Mouse (Mus musculus): Measurements from ENCODE around the gene Pwwp2a. TPM values are rescaled to one million over a fixed set of nuclear protein-coding genes. Genes with fewer than 3 reads are reported as not detected.
A peak's percentile ranks its signal among the peaks of the same experiment; 100 is the strongest.

The Pwwp2a gene
- polyA plus RNA-seq, 1 experiment from 2014 or later: 29.1 TPM

GRCm38 (mm10) chr11:43667038-43667745 lies 14.6 kb upstream of the Pwwp2a start:
- Histone ChIP-seq H3K4me1 (0 out of 2 replicates have a peak, but pooled peaks cover 5% of the 10 kb centered on the region), H3K36me3 (no peaks in the 10 kb centered on the region), H3K4me2 (no peak overlapping the region), H3K27ac (no peak overlapping the region), H3K27me3 (no peaks in the 10 kb centered on the region), H3K9me3 (replicated peaks) (no peaks in the 10 kb centered on the region), H3K9ac (no peak overlapping the region), H3K4me3 (replicated peaks) (no peak overlapping the region)
- 73% methylated on average over 19 of the region's 19 CpGs for WGBS
- ATAC-seq (replicated peaks; ENCODE audit: low FRiP score): no peak; the same call in 1 of the 2 replicates

DNA sequence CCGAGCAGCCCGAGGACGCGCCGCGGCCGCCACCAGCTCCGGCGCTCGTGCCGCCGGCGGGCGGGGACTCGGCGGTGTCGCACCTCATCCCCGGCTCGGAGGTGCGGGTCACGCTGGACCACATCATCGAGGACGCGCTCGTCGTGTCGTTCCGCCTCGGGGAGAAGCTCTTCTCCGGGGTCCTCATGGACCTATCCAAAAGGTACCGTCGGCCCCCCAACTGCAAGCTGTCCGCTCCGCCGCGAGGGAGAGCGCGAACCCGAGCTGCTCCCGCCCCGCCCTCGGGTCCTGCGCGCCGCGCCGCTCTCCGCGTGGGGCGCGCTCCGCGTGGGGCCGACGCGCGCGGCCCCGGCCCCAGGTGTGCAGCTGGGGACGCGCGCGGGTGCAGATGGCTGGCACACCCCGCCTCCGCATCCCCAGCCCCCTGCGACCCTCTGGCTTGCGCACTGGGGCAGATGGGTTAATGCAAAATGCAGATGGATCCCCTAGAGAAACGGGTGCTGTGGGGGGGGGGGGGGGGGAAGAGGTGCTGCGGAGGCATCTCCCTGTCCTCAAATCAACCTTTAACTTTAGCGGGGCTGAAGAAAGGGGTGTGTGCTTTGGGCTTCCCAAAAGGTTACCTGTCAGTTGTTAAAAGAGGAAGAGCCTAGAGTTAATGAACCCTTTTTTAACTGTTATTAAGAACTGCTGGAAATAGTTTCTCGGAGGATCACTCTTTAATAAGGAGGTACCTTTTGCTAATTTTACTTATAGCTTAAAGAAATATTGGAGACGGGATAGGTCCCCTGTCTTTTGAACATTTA lies 818 bp downstream of the Pwwp2a start:
- ATAC-seq (replicated peaks; ENCODE audit: low FRiP score): peak; percentile 57
- H3K4me2 ChIP-seq: peak overlapping the region; percentile 74

GRCm38 (mm10) chr11:43688850-43689249 lies 7.1 kb downstream of the Pwwp2a start:
- Histone ChIP-seq H3K4me2 (no peak overlapping the region), H3K27me3 (no peaks in the 10 kb centered on the region), H3K4me1 (no peaks in the 10 kb centered on the region; the same call in 1 of the 2 replicates), H3K36me3 (peaks cover 81% of the 10 kb centered on the region), H3K9ac (no peak overlapping the region), H3K4me3 (replicated peaks) (no peak overlapping the region), H3K27ac (no peak overlapping the region), H3K9me3 (replicated peaks) (no peaks in the 10 kb centered on the region)
- ATAC-seq (replicated peaks; ENCODE audit: low FRiP score): no peak
- WGBS: 98% methylated on average over 1 of the region's 1 CpGs

More for the DNA sequence above, 818 bp downstream of the Pwwp2a start:
- H3K36me3 ChIP-seq: peaks cover 22% of the 10 kb centered on the region
- H3K4me1 ChIP-seq: peaks cover 14% of the 10 kb centered on the region
- WGBS: under 1% methylated on average over 71 of the region's 72 CpGs
- H3K27ac ChIP-seq: peak overlapping the region; percentile 93
- peak overlapping the region; percentile 92 for H3K4me3 ChIP-seq (replicated peaks)
- no peaks in the 10 kb centered on the region for H3K9me3 ChIP-seq (replicated peaks)
- H3K9ac ChIP-seq: peak overlapping the region; percentile 92
- H3K27me3 ChIP-seq: no peaks in the 10 kb centered on the region

DNA sequence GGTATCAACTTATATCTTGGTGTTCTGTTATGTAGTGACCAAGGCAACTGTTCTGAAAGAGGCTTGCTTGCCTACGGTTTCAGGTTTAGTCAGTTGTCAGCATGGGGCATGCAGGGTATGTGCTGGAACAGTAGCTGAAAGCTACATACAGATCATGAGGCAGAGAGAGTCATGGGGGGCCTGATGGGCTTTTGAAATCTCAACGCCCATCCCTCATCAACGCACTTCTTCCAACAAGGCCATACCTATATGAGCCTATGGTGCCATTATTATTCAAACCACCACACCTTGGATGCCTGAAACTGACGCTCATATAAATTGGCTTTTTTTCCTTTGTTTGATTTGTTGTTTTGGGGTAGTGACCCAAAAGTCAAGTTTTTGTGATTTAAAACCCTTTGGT lies 14.8 kb downstream of the Pwwp2a start:
- Histone ChIP-seq H3K9ac (no peak overlapping the region), H3K4me2 (no peak overlapping the region), H3K4me3 (replicated peaks) (no peak overlapping the region), H3K4me1 (peaks cover 7% of the 10 kb centered on the region), H3K27me3 (no peaks in the 10 kb centered on the region), H3K36me3 (peaks cover 73% of the 10 kb centered on the region), H3K27ac (no peak overlapping the region), H3K9me3 (replicated peaks) (no peaks in the 10 kb centered on the region)
- 90% methylated on average over 4 of the region's 4 CpGs for WGBS
- ATAC-seq (replicated peaks; ENCODE audit: low FRiP score): no peak

GRCm38 (mm10) chr11:43698621-43699020 lies 16.8 kb downstream of the Pwwp2a start:
- Histone ChIP-seq H3K27me3 (no peaks in the 10 kb centered on the region), H3K9ac (no peak overlapping the region), H3K36me3 (peaks cover 59% of the 10 kb centered on the region), H3K4me1 (peaks cover 7% of the 10 kb centered on the region), H3K9me3 (replicated peaks) (no peaks in the 10 kb centered on the region), H3K4me2 (no peak overlapping the region), H3K27ac (no peak overlapping the region), H3K4me3 (replicated peaks) (no peak overlapping the region)
- ATAC-seq (replicated peaks; ENCODE audit: low FRiP score): no peak
- WGBS: 52% methylated on average over 5 of the region's 5 CpGs

- Histone ChIP-seq H3K9me3 (replicated peaks) (no peaks in the 10 kb centered on the region), H3K36me3 (peaks cover 58% of the 10 kb centered on the region), H3K9ac (no peak overlapping the region), H3K4me1 (peaks cover 7% of the 10 kb centered on the region), H3K4me2 (no peak overlapping the region), H3K27me3 (no peaks in the 10 kb centered on the region), H3K4me3 (replicated peaks) (no peak overlapping the region), H3K27ac (no peak overlapping the region)
- no peak for ATAC-seq (replicated peaks; ENCODE audit: low FRiP score)
- 96% methylated on average over 3 of the region's 3 CpGs for WGBS
Observed at GRCm38 (mm10) chr11:43700291-43700690, 18.5 kb downstream of the Pwwp2a start.

DNA sequence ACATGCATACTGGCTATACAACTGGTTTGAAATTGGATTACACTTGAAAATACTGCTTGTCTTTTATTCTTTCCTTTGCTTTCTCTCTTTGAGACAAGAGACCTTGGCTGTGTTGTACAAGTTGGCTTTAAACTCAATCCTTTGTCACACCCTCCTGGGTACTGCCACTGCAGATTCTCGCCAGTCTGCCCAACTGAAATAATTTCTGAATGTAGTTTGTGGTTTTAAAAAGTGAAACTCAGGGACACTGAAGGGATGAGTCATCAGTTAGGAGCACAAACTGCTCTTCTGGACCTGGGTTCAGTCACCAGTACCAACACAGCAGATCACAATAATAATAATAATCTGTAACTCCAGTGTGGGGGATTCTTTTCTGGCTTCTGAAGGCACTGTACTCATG lies 21.8 kb downstream of the Pwwp2a start:
- Histone ChIP-seq H3K27ac (no peak overlapping the region), H3K4me2 (no peak overlapping the region), H3K9ac (no peak overlapping the region), H3K9me3 (replicated peaks) (no peaks in the 10 kb centered on the region), H3K4me3 (replicated peaks) (no peak overlapping the region), H3K36me3 (peaks cover 57% of the 10 kb centered on the region), H3K27me3 (no peaks in the 10 kb centered on the region), H3K4me1 (no peaks in the 10 kb centered on the region)
- WGBS: 95% methylated on average over 1 of the region's 1 CpGs
- ATAC-seq (replicated peaks; ENCODE audit: low FRiP score): no peak

GRCm38 (mm10) chr11:43705751-43706150 lies 24.0 kb downstream of the Pwwp2a start:
- Histone ChIP-seq H3K27ac (no peak overlapping the region), H3K9me3 (replicated peaks) (no peaks in the 10 kb centered on the region), H3K4me1 (no peaks in the 10 kb centered on the region), H3K27me3 (no peaks in the 10 kb centered on the region), H3K4me3 (replicated peaks) (no peak overlapping the region), H3K4me2 (no peak overlapping the region), H3K36me3 (peaks cover 48% of the 10 kb centered on the region), H3K9ac (no peak overlapping the region)
- ATAC-seq (replicated peaks; ENCODE audit: low FRiP score): no peak
- 87% methylated on average over 10 of the region's 10 CpGs for WGBS

DNA sequence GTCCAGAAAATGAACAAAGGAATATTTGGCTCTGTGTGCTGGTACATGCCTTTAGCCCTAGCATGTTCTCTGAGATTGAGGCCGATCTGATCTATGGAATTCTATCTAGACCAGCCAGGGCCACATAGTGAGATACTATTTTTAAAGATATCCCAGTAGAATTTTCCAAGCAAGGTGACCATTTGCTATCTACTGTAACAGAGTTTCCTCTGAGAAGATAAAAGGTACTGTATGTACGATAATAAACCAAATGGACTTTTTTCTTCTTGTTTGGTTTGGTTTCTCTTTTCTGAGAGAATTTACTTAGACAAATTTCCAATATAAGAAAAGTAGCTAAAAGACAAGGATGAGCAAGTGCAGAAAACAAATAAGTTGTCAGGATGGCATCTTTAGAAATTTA lies 26.6 kb downstream of the Pwwp2a start:
- Histone ChIP-seq H3K9ac (no peak overlapping the region), H3K4me1 (no peaks in the 10 kb centered on the region), H3K4me3 (replicated peaks) (no peak overlapping the region), H3K27ac (no peak overlapping the region), H3K9me3 (replicated peaks) (no peaks in the 10 kb centered on the region), H3K36me3 (peaks cover 54% of the 10 kb centered on the region), H3K27me3 (no peaks in the 10 kb centered on the region), H3K4me2 (no peak overlapping the region)
- 92% methylated on average over 2 of the region's 2 CpGs for WGBS
- no peak for ATAC-seq (replicated peaks; ENCODE audit: low FRiP score)

DNA sequence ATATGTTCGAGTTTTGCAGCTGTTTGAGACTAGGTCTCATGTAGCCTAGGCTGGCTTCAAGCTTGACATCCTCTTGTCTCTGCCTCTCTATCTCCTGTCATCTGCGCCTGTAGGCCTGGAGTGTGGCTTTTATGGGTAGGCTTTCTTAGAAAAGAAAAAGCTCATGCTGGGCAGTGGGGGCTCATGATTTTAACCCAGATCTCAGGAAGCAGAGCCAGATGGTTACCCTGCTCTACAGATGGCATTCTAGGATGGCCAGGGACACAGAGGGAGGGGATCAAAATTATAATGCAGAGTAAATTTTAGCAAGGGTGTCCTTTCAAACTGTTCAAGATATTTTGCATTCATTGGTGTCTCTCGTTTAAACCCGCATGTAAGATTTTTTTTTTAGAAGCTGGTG lies 30.4 kb downstream of the Pwwp2a start:
- Histone ChIP-seq H3K4me3 (replicated peaks) (no peak overlapping the region), H3K9ac (no peak overlapping the region), H3K4me1 (no peaks in the 10 kb centered on the region), H3K27ac (no peak overlapping the region), H3K4me2 (no peak overlapping the region), H3K9me3 (replicated peaks) (no peaks in the 10 kb centered on the region), H3K36me3 (peaks cover 56% of the 10 kb centered on the region), H3K27me3 (no peaks in the 10 kb centered on the region)
- no peak for ATAC-seq (replicated peaks; ENCODE audit: low FRiP score)
- WGBS: 93% methylated on average over 4 of the region's 4 CpGs

DNA sequence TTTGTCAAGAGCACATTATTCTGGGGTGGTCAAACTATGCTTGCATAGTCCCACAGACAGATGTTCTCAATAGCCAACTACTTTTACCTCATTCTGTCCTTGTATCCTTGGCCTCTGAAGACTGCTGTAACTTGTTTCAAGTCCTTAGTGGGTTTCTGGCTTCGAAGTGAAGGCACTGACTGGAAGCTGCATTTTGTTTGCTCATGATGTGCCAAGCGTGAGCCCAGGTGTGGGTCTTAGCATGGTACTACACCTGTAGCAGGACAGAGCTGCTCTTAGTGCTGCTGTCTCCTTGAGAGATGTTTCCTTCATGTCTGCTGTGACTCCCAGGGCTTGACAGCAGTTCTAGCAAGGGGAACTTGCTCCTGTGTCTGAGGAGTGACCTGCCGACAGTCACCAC lies 41.6 kb downstream of the Pwwp2a start:
- H3K9ac ChIP-seq: no peak overlapping the region
- H3K27ac ChIP-seq: no peak overlapping the region
- H3K4me1 ChIP-seq: peaks cover 7% of the 10 kb centered on the region; the same call in 1 of the 2 replicates
- peaks cover 52% of the 10 kb centered on the region for H3K36me3 ChIP-seq
- no peak overlapping the region for H3K4me3 ChIP-seq (replicated peaks)
- H3K9me3 ChIP-seq (replicated peaks): no peaks in the 10 kb centered on the region
- ATAC-seq (replicated peaks; ENCODE audit: low FRiP score): no peak
- 88% methylated on average over 3 of the region's 3 CpGs for WGBS
- no peaks in the 10 kb centered on the region for H3K27me3 ChIP-seq
- H3K4me2 ChIP-seq: no peak overlapping the region

DNA sequence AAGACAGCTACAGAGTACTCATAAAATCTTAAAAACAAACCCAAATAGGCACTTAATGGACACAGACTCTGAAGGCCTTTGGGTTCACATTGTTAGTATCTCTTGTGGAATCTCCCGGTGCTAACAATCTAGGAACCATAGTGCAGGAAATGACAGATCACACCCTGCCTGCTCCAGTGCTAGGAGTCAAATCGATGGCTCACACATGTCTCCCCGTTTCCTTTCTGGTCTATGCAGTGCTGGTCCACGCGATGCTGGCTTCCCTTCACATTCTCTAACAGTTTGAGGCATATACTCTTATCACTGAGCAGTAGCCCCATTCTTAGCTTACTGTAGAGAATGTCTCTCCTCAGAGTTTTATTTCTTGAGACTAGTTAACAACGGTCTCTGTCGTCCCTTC lies 46.0 kb downstream of the Pwwp2a start:
- 69% methylated on average over 7 of the region's 7 CpGs for WGBS
- Histone ChIP-seq H3K27me3 (no peaks in the 10 kb centered on the region), H3K4me2 (no peak overlapping the region), H3K4me1 (peaks cover 11% of the 10 kb centered on the region; the same call in 1 of the 2 replicates), H3K36me3 (peaks cover 52% of the 10 kb centered on the region), H3K9me3 (replicated peaks) (no peaks in the 10 kb centered on the region), H3K9ac (no peak overlapping the region), H3K27ac (no peak overlapping the region), H3K4me3 (replicated peaks) (no peak overlapping the region)
- no peak for ATAC-seq (replicated peaks; ENCODE audit: low FRiP score)
